Mouse (Mus musculus) embryonic facial prominence, embryonic 14.5 days (tissue): ENCODE results near the gene Fhit. TPM values are rescaled to one million over a fixed set of nuclear protein-coding genes. Genes with fewer than 3 reads are reported as not detected.

Experiments used
- ATAC-seq: fragments of 200-750 bp; cut with Nextera tagmentation; 2 replicates; pipeline ENCODE4 v1.8.0; 2017; ENCODE audit warnings: low read depth, moderate number of reproducible peaks, moderate TSS enrichment
- DNase-seq: peaks from one replicate; pipeline ENCODE4 v3.0.0-alpha.2; 2015; ENCODE audit warnings: low spot score
- H3K27ac ChIP-seq: fragments of 300-500 bp; sonication (generic); replicated peaks from 2 replicates; pipeline ENCODE4 v1.5.1; 2014; ENCODE audit warnings: low read depth, mild to moderate bottlenecking, low read length, moderate library complexity
- H3K27me3 ChIP-seq: fragments of 300-500 bp; sonication (generic); replicated peaks from 2 replicates; pipeline ENCODE4 v1.6.1; 2014; ENCODE audit warnings: low read length; ENCODE audit not compliant: control insufficient read depth, insufficient read depth
- H3K36me3 ChIP-seq: fragments of 300-500 bp; sonication (generic); 2 replicates; pipeline ENCODE4 v1.6.1; 2014; ENCODE audit warnings: low read length, mixed read lengths; ENCODE audit not compliant: control insufficient read depth, insufficient read depth
- H3K4me1 ChIP-seq: fragments of 300-500 bp; sonication (generic); 2 replicates; pipeline ENCODE4 v1.6.1; 2014; ENCODE audit warnings: antibody characterized with exemption, low read length; ENCODE audit not compliant: control insufficient read depth, insufficient read depth
- H3K4me2 ChIP-seq: fragments of 300-500 bp; sonication (generic); 2 replicates; pipeline ENCODE4 v1.6.1; 2014; ENCODE audit warnings: low read depth, mild to moderate bottlenecking, low read length, moderate library complexity, mixed read lengths
- H3K4me3 ChIP-seq: fragments of 300-500 bp; sonication (generic); 2 replicates; pipeline ENCODE4 v1.5.1; 2014; ENCODE audit warnings: low read depth, mild to moderate bottlenecking, low read length
- H3K9ac ChIP-seq: fragments of 300-500 bp; sonication (generic); 2 replicates; pipeline ENCODE4 v1.6.1; 2014; ENCODE audit warnings: low read depth, mild to moderate bottlenecking, low read length, moderate library complexity, mixed read lengths
- H3K9me3 ChIP-seq: fragments of 300-500 bp; sonication (generic); 2 replicates; pipeline ENCODE4 v1.6.1; 2016; ENCODE audit warnings: low read length; ENCODE audit not compliant: control insufficient read depth
- WGBS: fragments of 180-500 bp; shearing (Covaris S2); extraction: QIAGEN DNeasy Blood & Tissue Kit; methylation state at CpG from one replicate; pipeline ENCODE4 v1.1.7; 2014; 5-methylcytosine and 5-hydroxymethylcytosine counted together
- polyA plus RNA-seq: library from polyadenylated mRNA; unstranded; fragments of >200 nt; fragmentation: Nextera tagmentation; extraction: Ambion mirVana; gene quantifications from 2 replicates; pipeline ENCODE4 v1.2.1, GENCODE M21; 2014

The Fhit gene
- polyA plus RNA-seq, 1 experiment from 2014 or later, result 8.1 TPM

GRCm38 (mm10) chr14:10880749-10881148, 281.1 kb downstream of the Fhit start:
- no peak overlapping the region for H3K4me2 ChIP-seq
- no peaks in the 10 kb centered on the region for H3K36me3 ChIP-seq
- no peaks in the 10 kb centered on the region for H3K27me3 ChIP-seq
- ATAC-seq (no peak), DNase-seq (no peak)
- H3K4me1 ChIP-seq, result no peaks in the 10 kb centered on the region
- no peak overlapping the region for H3K4me3 ChIP-seq
- WGBS, result 53% methylated on average over 2 of the region's 2 CpGs
- no peak overlapping the region for H3K27ac ChIP-seq
- no peaks in the 10 kb centered on the region for H3K9me3 ChIP-seq
- H3K9ac ChIP-seq, result no peak overlapping the region

GRCm38 (mm10) chr14:10874595-10875372, 287.1 kb downstream of the Fhit start:
- Histone ChIP-seq H3K36me3 (no peaks in the 10 kb centered on the region), H3K27me3 (no peaks in the 10 kb centered on the region), H3K4me2 (no peak overlapping the region), H3K27ac (no peak overlapping the region), H3K9me3 (no peaks in the 10 kb centered on the region), H3K9ac (no peak overlapping the region), H3K4me1 (no peaks in the 10 kb centered on the region), H3K4me3 (no peak overlapping the region)
- WGBS, result 55% methylated on average over 3 of the region's 3 CpGs
- ATAC-seq (no peak), DNase-seq (no peak)

DNA sequence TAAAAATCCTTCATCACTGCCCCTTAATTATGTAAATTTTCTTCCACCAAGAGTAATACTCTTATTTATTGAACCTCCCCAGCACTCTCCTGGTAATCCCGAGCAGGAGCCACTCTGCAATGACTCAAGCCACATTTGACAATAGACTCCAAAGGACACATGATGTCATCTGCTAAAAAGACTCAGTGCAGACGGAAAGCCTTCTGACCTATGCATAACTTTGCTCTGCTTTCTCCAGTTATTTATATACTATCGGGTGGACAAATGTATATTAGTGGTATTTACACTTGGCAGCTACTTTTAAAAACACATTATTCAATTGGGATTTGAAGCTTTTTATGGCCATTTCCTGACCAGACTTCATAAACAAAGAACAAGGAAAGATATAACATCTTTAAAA, 304.2 kb downstream of the Fhit start:
- Histone ChIP-seq H3K4me3 (no peak overlapping the region), H3K4me1 (no peaks in the 10 kb centered on the region), H3K27ac (no peak overlapping the region), H3K9ac (no peak overlapping the region), H3K27me3 (no peaks in the 10 kb centered on the region), H3K9me3 (no peaks in the 10 kb centered on the region), H3K36me3 (no peaks in the 10 kb centered on the region), H3K4me2 (no peak overlapping the region)
- DNase-seq, result no peak
- 59% methylated on average over 3 of the region's 3 CpGs for WGBS
- no peak for ATAC-seq

GRCm38 (mm10) chr14:10851936-10852335, 309.9 kb downstream of the Fhit start:
- WGBS, result 67% methylated on average over 1 of the region's 1 CpGs
- H3K36me3 ChIP-seq, result no peaks in the 10 kb centered on the region
- ATAC-seq, result no peak
- H3K9ac ChIP-seq, result no peak overlapping the region
- H3K4me3 ChIP-seq, result no peak overlapping the region
- DNase-seq, result no peak
- H3K4me1 ChIP-seq, result no peaks in the 10 kb centered on the region
- no peaks in the 10 kb centered on the region for H3K27me3 ChIP-seq
- no peak overlapping the region for H3K4me2 ChIP-seq
- no peaks in the 10 kb centered on the region for H3K9me3 ChIP-seq
- no peak overlapping the region for H3K27ac ChIP-seq

DNA sequence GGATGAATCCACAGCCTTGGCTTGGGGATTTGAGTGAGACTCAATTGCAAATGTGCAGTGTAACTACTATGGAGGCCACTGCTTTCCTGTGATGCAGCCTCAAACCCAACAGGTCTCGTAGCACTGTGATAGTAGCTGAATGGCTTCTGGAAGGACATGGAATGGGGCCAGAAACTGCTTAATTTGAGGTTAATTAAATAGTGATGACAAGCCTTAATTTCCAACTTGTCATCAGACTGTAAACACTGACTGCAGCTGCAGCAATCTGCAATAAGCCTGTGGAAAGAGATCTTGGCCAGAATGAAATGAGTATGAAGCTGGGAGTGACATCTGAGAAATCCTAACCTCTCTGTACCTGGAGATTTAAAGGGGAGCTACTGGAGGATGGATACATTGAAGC, 325.8 kb downstream of the Fhit start:
- no peak for DNase-seq
- no peaks in the 10 kb centered on the region for H3K4me1 ChIP-seq
- H3K27me3 ChIP-seq, result no peaks in the 10 kb centered on the region
- no peak for ATAC-seq
- no peak overlapping the region for H3K9ac ChIP-seq
- H3K9me3 ChIP-seq, result no peaks in the 10 kb centered on the region
- WGBS, result 66% methylated on average over 1 of the region's 1 CpGs
- H3K36me3 ChIP-seq, result no peaks in the 10 kb centered on the region
- H3K4me2 ChIP-seq, result no peak overlapping the region
- H3K4me3 ChIP-seq, result no peak overlapping the region
- H3K27ac ChIP-seq, result no peak overlapping the region

DNA sequence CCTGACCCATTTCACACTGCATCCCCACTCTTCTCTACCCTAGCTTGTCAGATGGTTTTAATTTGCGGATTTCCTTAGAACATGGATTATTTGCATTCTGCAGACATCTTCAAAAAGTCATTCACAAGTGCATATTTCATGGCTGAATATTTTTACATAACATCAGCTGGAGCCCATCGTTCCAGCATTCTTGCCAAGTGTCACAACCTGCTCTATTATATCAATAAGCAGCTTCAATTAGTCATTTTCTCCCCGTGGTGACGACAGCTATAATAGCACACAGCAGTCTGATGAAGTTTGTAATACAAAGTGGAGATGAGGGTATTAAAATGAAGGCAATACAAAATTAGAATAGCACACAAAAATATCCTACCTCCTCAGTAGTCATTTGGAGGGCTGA, 337.0 kb downstream of the Fhit start:
- WGBS, result 47% methylated on average over 4 of the region's 4 CpGs
- peak; percentile 39 for DNase-seq

GRCm38 (mm10) chr14:10813551-10813950, 348.3 kb downstream of the Fhit start:
- no peak for DNase-seq
- H3K27me3 ChIP-seq, result no peaks in the 10 kb centered on the region
- no peak for ATAC-seq
- H3K4me1 ChIP-seq, result no peaks in the 10 kb centered on the region
- H3K36me3 ChIP-seq, result no peaks in the 10 kb centered on the region
- no peaks in the 10 kb centered on the region for H3K9me3 ChIP-seq
- 34% methylated on average over 2 of the region's 2 CpGs for WGBS
- H3K9ac ChIP-seq, result no peak overlapping the region
- H3K27ac ChIP-seq, result no peak overlapping the region
- no peak overlapping the region for H3K4me3 ChIP-seq
- H3K4me2 ChIP-seq, result no peak overlapping the region

More for the DNA sequence above, 337.0 kb downstream of the Fhit start:
- H3K27ac ChIP-seq, result no peak overlapping the region
- no peaks in the 10 kb centered on the region for H3K9me3 ChIP-seq
- H3K36me3 ChIP-seq, result no peaks in the 10 kb centered on the region
- H3K9ac ChIP-seq, result no peak overlapping the region
- ATAC-seq, result no peak
- no peaks in the 10 kb centered on the region for H3K27me3 ChIP-seq
- no peak overlapping the region for H3K4me3 ChIP-seq
- H3K4me1 ChIP-seq, result no peaks in the 10 kb centered on the region
- no peak overlapping the region for H3K4me2 ChIP-seq

- H3K9me3 ChIP-seq, result no peaks in the 10 kb centered on the region
- no peak overlapping the region for H3K4me2 ChIP-seq
- DNase-seq (no peak), ATAC-seq (no peak)
- H3K27ac ChIP-seq, result no peak overlapping the region
- no peaks in the 10 kb centered on the region for H3K4me1 ChIP-seq
- 77% methylated on average over 4 of the region's 4 CpGs for WGBS
- H3K36me3 ChIP-seq, result no peaks in the 10 kb centered on the region
- H3K9ac ChIP-seq, result no peak overlapping the region
- H3K4me3 ChIP-seq, result no peak overlapping the region
- no peaks in the 10 kb centered on the region for H3K27me3 ChIP-seq
Observed at GRCm38 (mm10) chr14:10798489-10799180, 363.2 kb downstream of the Fhit start.

DNA sequence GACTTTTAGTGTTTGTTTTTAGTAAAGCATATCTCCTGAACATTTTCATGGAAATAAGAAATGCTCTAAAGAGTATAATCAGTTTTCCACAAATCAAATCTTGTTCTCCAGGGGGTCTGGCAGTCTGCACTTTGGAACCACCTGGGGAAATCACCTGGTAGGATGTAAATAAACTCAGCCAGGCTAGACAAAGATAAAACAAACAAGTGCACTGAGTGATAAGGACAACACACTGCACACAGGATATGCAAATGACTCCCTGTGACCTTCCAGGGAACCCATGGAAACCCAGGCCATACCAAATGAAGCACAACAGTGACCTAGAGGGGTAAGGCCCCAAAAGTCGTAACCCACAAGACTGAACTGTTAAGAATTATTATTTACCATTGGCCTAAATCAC, 364.2 kb downstream of the Fhit start:
- Histone ChIP-seq H3K4me2 (no peak overlapping the region), H3K9ac (no peak overlapping the region), H3K9me3 (no peaks in the 10 kb centered on the region), H3K27ac (no peak overlapping the region), H3K27me3 (no peaks in the 10 kb centered on the region), H3K36me3 (no peaks in the 10 kb centered on the region), H3K4me3 (no peak overlapping the region), H3K4me1 (no peaks in the 10 kb centered on the region)
- 77% methylated on average over 1 of the region's 1 CpGs for WGBS
- DNase-seq (no peak), ATAC-seq (no peak)
